Mouse (Mus musculus) liver, embryonic 14.5 days (tissue): ENCODE data around the gene Olfr56.

Source experiments
- CTCF ChIP-seq: IDR thresholded peaks from 2 replicates; pipeline ENCODE4 v1.5.1; 2016; ENCODE audit warnings: antibody characterized with exemption, low read depth, control low read depth
- EP300 ChIP-seq: IDR thresholded peaks from 2 replicates; pipeline ENCODE4 v1.6.1; 2016; ENCODE audit warnings: antibody characterized with exemption, low read depth

GRCm38 (mm10) chr11:49103047-49103693 is 124.5 kb downstream of the Olfr56 start:
- TF ChIP-seq EP300, result no peak
- peak; percentile 92 for TF ChIP-seq CTCF
